Mouse (Mus musculus) megakaryocyte, embryonic 14.5 days (primary cell): Measurements from ENCODE around the gene Mcm7.

ENCODE experiments used
- FLI1 ChIP-seq: IDR thresholded peaks from 2 replicates; pipeline ENCODE4 v1.6.1; 2012; ENCODE audit warnings: low read length, inconsistent platforms, mixed read lengths
- GATA1 ChIP-seq: IDR thresholded peaks from 3 replicates; pipeline ENCODE4 v1.6.1; 2012; ENCODE audit warnings: mixed read lengths, low read length, inconsistent platforms, borderline replicate concordance

- TF ChIP-seq GATA1, result no peak
- no peak for TF ChIP-seq FLI1
Measured at GRCm38 (mm10) chr5:138138585-138138984, 33.6 kb downstream of the Mcm7 start.
